Mouse (Mus musculus): ENCODE results near the gene Tmsb15b2. TPM values are rescaled to one million over a fixed set of nuclear protein-coding genes. Genes with fewer than 3 reads are reported as not detected.

Tmsb15b2 gene
- polyA plus RNA-seq, 1 experiment from 2014 or later: 28.4 TPM

DNA sequence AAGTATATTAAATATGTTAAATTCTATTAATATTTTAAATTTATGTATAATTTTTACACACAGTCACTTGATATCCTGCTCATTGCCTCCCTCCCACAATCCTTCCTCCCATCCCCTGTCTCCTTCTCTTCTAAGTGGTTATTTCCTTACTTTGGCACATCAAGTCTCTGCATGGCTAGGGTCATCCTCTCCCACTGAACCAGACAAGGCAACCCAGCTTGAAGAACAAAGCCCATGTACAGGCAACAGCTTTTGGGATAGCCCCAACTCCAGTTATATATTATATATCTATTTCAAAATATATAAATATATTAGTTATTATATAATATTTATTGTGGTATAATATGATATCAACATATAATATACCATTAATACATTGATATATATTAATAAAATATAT is 49.4 kb downstream of the Tmsb15b2 start:
- DNase-seq (ENCODE audit: low spot score): no peak
- ATAC-seq (ENCODE audit: low FRiP score, low TSS enrichment): no peak
- TF ChIP-seq CTCF (IDR thresholded peaks at IDR 0.05; ENCODE audit: low read depth): no peak
- TF ChIP-seq EP300 (optimal IDR thresholded peaks at IDR 0.05): no peak

More for the DNA sequence above, 49.4 kb downstream of the Tmsb15b2 start:
- Histone ChIP-seq H3K4me2 (replicated peaks; ENCODE audit: low read depth) (no peak overlapping the region), H3K9me3 (ENCODE audit: control insufficient read depth, low read length) (no peaks in the 10 kb centered on the region), H3K36me3 (ENCODE audit: control insufficient read depth, insufficient read depth, low read length) (no peaks in the 10 kb centered on the region), H3K27ac (replicated peaks) (no peak overlapping the region), H3K4me3 (ENCODE audit: low read depth, low read length) (no peak overlapping the region), H3K4me1 (replicated peaks; ENCODE audit: control insufficient read depth, insufficient read depth) (no peaks in the 10 kb centered on the region), H3K27me3 (ENCODE audit: control insufficient read depth, insufficient read depth, low read length) (no peaks in the 10 kb centered on the region), H3K9ac (ENCODE audit: low read length) (no peak overlapping the region)

Other genes with a start within 250 kb of the Tmsb15b2 start
- 303 and 335 TPM in 2 replicates for gene Morf4l2, start 231.8 kb downstream of the Tmsb15b2 start, polyA plus RNA-seq (2015; fragmentation: Nextera tagmentation; extraction: Ambion mirVana)
- gene Glra4, start 195.4 kb downstream of the Tmsb15b2 start, polyA plus RNA-seq (2015; fragmentation: Nextera tagmentation; extraction: Ambion mirVana): not detected in 2 replicates
- 4.5 TPM in 2 replicates for gene Plp1, start 152.8 kb downstream of the Tmsb15b2 start, polyA plus RNA-seq (2015; fragmentation: Nextera tagmentation; extraction: Ambion mirVana)
- gene Rab9b, start 106.7 kb downstream of the Tmsb15b2 start, polyA plus RNA-seq (2015; fragmentation: Nextera tagmentation; extraction: Ambion mirVana): 0.29 and 0.30 TPM in 2 replicates
- not detected in 2 replicates for gene H2bfm, start 48.2 kb downstream of the Tmsb15b2 start, polyA plus RNA-seq (2015; fragmentation: Nextera tagmentation; extraction: Ambion mirVana)
- 2.9 and 3.4 TPM in 2 replicates for gene Tmsb15l, start 1.4 kb upstream of the Tmsb15b2 start, polyA plus RNA-seq (2015; fragmentation: Nextera tagmentation; extraction: Ambion mirVana)
- 17.7 and 21.5 TPM in 2 replicates for gene Tmsb15b1, start 1.4 kb upstream of the Tmsb15b2 start, polyA plus RNA-seq (2015; fragmentation: Nextera tagmentation; extraction: Ambion mirVana)
- 7.4 and 8.8 TPM in 2 replicates for gene Zcchc18, start 17.7 kb upstream of the Tmsb15b2 start, polyA plus RNA-seq (2015; fragmentation: Nextera tagmentation; extraction: Ambion mirVana)
- 4.2 and 4.8 TPM in 2 replicates for gene Slc25a53, start 62.8 kb upstream of the Tmsb15b2 start, polyA plus RNA-seq (2015; fragmentation: Nextera tagmentation; extraction: Ambion mirVana)
- gene Fam199x, start 74.1 kb upstream of the Tmsb15b2 start, polyA plus RNA-seq (2015; fragmentation: Nextera tagmentation; extraction: Ambion mirVana): 2.8 and 2.9 TPM in 2 replicates
- 0.06 TPM in 1 of 2 replicates, not detected in the other for gene Esx1, start 146.6 kb upstream of the Tmsb15b2 start, polyA plus RNA-seq (2015; fragmentation: Nextera tagmentation; extraction: Ambion mirVana)

Measured in stomach, postnatal 0 days (tissue).